Mouse (Mus musculus) natural killer cell, adult 2 months (primary cell): ENCODE measurements around the gene Sult2a5.

Source experiments
- DNase-seq, 2 experiments: peaks; one replicate each; pipeline ENCODE4 v3.0.0; 2022; ENCODE audit warnings: low spot score in 2 of 2

Gene Sult2a5

GRCm38 (mm10) chr7:13623667-13624066 is at the start of gene Sult2a5:
TSS of gene Sult2a5 (plus strand) at chr7:13623967.
- DNase-seq, result no peak
